Mouse (Mus musculus) ES-Bruce4 (cell line): Measurements from ENCODE around the gene Celsr1.

Source experiments
- CTCF ChIP-seq: IDR thresholded peaks from one replicate; pipeline ENCODE4 v1.8.1; 2011; ENCODE audit warnings: low read depth, low read length
- POLR2A ChIP-seq: IDR thresholded peaks from one replicate; pipeline ENCODE4 v1.8.1; 2011; ENCODE audit warnings: low read length; ENCODE audit not compliant: insufficient read depth

DNA sequence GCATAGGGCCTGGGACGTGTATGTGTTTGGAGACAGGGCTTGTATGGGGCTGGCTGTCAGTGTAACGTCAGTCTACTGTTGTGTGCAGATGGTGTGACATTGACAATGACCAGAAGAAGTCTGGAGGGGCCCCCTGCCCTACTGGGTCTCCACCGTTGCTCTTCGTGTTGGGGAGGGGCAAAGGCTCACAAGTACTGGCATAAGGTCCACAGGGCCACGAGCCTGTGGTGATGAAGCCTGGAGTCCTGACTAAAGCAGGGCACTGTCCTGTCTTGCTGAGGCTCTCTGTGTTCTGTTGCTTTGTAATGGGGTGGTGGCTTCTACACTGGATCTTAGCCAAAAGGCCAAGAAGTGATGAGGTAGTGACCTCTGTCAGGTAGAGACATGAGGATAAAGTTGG, 44.4 kb upstream of the Celsr1 start:
- TF ChIP-seq CTCF (no peak), POLR2A (no peak)
